Mouse (Mus musculus) heart, embryonic 10.5 days (tissue): Measurements from ENCODE around the gene Camta1. TPM values are rescaled to one million over a fixed set of nuclear protein-coding genes. Genes with fewer than 3 reads are reported as not detected.
A peak's percentile ranks its signal among the peaks of the same experiment; 100 is the strongest.

Source experiments
- DNase-seq: peaks from one replicate; pipeline ENCODE4 v3.0.0-alpha.2; 2017; ENCODE audit warnings: low spot score
- H3K27ac ChIP-seq: fragments of 300-500 bp; sonication (generic); 2 replicates; pipeline ENCODE4 v1.5.1; 2016; ENCODE audit warnings: mild to moderate bottlenecking
- H3K27me3 ChIP-seq: fragments of 300-500 bp; sonication (generic); 2 replicates; pipeline ENCODE4 v1.6.1; 2016; ENCODE audit warnings: mild to moderate bottlenecking; ENCODE audit not compliant: poor library complexity, insufficient read depth, severe bottlenecking
- H3K36me3 ChIP-seq: fragments of 300-500 bp; sonication (generic); 2 replicates; pipeline ENCODE4 v1.6.1; 2016; ENCODE audit warnings: mild to moderate bottlenecking, moderate library complexity
- H3K4me1 ChIP-seq: fragments of 300-500 bp; sonication (generic); 2 replicates; pipeline ENCODE4 v1.6.1; 2016; ENCODE audit warnings: mild to moderate bottlenecking
- H3K4me3 ChIP-seq: fragments of 300-500 bp; sonication (generic); 2 replicates; pipeline ENCODE4 v1.5.1; 2016; ENCODE audit warnings: mild to moderate bottlenecking, moderate library complexity
- H3K9me3 ChIP-seq: fragments of 300-500 bp; sonication (generic); 2 replicates; pipeline ENCODE4 v1.6.1; 2016; ENCODE audit warnings: mild to moderate bottlenecking, moderate library complexity
- WGBS: fragments of 180-500 bp; shearing (Covaris S2); methylation state at CpG from one replicate; pipeline ENCODE4 v1.1.7; 2016; 5-methylcytosine and 5-hydroxymethylcytosine counted together
- polyA plus RNA-seq: library from polyadenylated mRNA; unstranded; fragments of >200 nt; fragmentation: Nextera tagmentation; extraction: Ambion mirVana; gene quantifications from 2 replicates; pipeline ENCODE4 v1.2.1, GENCODE M21; 2016

Gene Camta1
- polyA plus RNA-seq, 1 experiment from 2014 or later: 115 TPM

DNA sequence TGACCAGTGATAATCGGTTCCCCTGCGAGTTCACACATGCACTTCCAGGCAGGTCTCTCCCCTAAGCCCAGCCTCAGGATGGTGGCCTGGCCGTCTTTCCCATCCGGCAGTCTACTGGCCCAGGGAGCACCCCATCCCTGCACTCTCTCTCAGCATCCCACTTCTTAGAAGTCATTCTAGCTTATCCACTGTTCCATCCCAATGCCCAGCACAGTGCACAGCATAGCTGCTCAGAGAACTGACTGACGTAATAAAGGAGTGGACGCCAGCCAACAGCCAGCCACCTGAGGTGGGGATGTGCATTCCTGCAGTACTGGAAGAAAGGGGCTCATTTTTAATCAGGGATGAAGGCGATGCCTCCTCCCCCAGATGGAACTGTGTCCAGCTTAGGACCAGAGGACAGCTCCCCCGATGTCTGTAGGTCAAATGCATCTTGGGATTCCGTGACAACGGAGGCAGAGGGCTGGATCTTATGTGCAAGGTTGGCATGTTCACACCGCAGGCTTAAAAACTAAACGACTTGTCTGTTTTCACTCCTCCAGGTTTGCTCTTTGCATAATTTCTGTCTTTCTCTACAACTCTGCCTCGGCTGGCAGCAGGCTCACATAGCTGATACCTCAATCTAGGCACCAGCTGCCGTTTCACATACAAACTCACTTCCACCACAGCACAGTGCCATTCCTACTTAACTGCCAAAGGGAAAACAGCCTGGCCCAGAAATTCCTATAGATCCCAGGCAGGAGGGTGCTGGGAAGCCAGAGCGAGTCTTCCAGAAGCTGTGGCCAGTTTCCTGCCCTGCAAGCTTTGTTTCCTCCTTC lies 285.2 kb downstream of the Camta1 start:
- no peak for DNase-seq
- H3K27me3 ChIP-seq: no peaks in the 10 kb centered on the region
- H3K27ac ChIP-seq: no peak overlapping the region
- H3K4me3 ChIP-seq: no peak overlapping the region
- no peaks in the 10 kb centered on the region; the same call in 1 of the 2 replicates for H3K4me1 ChIP-seq
- H3K36me3 ChIP-seq: no peaks in the 10 kb centered on the region
- 76% methylated on average over 15 of the region's 15 CpGs for WGBS
- H3K9me3 ChIP-seq: no peaks in the 10 kb centered on the region

DNA sequence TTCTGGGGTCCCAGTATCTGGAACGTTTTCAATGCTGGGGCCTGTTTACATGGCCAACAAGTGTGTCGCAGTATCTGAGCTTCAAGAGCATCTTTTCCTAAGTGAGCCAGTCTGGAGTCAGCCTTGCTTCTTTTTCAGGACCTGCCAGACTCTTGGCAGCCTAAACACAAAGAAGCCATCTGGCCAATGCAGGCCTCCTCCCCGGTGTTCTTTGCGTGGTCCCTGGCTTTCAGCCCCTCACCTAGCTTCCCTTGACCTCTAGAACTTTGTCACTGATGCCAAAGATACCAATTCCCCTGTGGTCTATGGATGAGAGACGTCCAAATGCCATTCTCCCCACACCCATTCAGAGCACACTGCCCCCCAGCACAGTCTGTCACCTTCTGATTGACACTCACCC lies 289.0 kb downstream of the Camta1 start:
- Histone ChIP-seq H3K36me3 (no peaks in the 10 kb centered on the region), H3K9me3 (no peaks in the 10 kb centered on the region), H3K4me3 (no peak overlapping the region), H3K27me3 (peaks cover 6% of the 10 kb centered on the region; the same call in 1 of the 2 replicates), H3K27ac (no peak overlapping the region), H3K4me1 (peaks cover 6% of the 10 kb centered on the region)
- WGBS: 66% methylated on average over 5 of the region's 5 CpGs
- DNase-seq: no peak

DNA sequence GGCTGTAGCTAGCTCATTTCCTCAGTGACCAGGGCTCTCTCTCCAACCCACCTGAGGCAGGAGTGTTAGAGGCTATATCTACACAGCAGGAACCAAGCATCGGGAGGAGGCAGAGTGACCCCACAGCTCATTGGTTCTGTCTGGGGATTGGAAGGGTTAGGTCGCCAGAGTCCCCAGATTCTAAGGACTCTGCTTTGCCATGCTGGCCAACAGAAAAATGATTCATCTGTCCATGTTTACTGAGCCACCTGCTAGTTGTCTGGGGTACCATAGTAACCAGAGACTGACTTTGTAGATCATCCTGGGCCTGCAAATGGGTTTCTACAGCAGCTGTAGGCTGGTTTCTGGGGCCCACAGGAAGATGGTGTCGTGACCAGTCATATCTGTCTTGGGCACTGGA lies 292.1 kb downstream of the Camta1 start:
- Histone ChIP-seq H3K27me3 (peaks cover 15% of the 10 kb centered on the region; the same call in 1 of the 2 replicates), H3K27ac (no peak overlapping the region), H3K4me3 (no peak overlapping the region), H3K4me1 (peaks cover 6% of the 10 kb centered on the region), H3K9me3 (no peaks in the 10 kb centered on the region), H3K36me3 (no peaks in the 10 kb centered on the region)
- DNase-seq: no peak
- WGBS: 72% methylated on average over 3 of the region's 3 CpGs

DNA sequence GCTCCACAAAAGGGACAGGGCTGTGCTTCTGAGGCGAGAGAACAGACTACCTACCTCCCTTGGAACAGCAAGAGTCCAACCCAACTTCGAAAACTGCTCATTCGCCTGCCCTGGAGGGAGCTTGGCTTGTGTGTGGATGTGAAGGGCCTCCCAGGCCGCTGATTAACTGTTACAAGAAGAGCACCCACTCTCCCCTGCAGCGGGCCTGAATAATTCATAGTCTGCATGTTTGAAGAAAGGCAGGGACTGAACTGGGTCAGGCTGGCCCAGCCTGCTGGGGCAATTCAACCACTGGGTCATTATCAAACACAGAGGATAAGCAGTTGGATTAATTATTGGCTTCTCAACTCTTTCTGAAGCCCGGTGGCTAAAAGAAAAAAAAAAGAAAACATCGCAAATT lies 292.8 kb downstream of the Camta1 start:
- H3K27ac ChIP-seq: no peak overlapping the region
- no peak overlapping the region for H3K4me3 ChIP-seq
- H3K36me3 ChIP-seq: no peaks in the 10 kb centered on the region

DNA sequence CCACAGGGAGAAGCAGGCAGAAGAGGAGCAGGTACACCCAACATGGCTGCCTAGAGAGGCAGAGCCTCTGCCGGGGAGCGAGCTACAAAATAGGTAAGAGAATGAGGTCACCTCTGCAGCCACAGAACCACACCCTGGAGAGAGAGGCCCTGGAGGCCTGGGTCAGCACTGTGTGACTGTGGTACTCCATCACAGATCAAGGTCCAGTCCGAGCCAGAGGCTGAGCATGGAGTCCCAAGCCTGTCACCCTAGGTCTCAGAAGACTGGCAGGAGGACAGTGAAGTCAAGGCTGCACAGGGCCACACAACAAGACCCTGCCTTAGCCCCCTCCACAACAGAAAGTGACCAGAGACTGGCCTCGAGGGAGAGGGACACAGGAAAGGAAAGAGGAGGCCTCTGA lies 294.6 kb downstream of the Camta1 start:
- WGBS: 74% methylated on average over 4 of the region's 4 CpGs
- H3K27ac ChIP-seq: no peak overlapping the region
- H3K4me1 ChIP-seq: peaks cover 6% of the 10 kb centered on the region
- DNase-seq: no peak
- no peaks in the 10 kb centered on the region for H3K36me3 ChIP-seq
- no peaks in the 10 kb centered on the region for H3K9me3 ChIP-seq
- H3K4me3 ChIP-seq: no peak overlapping the region
- peaks cover 15% of the 10 kb centered on the region; the same call in 1 of the 2 replicates for H3K27me3 ChIP-seq

More for the DNA sequence above, 292.8 kb downstream of the Camta1 start:
- Histone ChIP-seq H3K9me3 (no peaks in the 10 kb centered on the region), H3K4me1 (peaks cover 6% of the 10 kb centered on the region), H3K27me3 (peaks cover 15% of the 10 kb centered on the region; the same call in 1 of the 2 replicates)
- no peak for DNase-seq
- 68% methylated on average over 7 of the region's 7 CpGs for WGBS

DNA sequence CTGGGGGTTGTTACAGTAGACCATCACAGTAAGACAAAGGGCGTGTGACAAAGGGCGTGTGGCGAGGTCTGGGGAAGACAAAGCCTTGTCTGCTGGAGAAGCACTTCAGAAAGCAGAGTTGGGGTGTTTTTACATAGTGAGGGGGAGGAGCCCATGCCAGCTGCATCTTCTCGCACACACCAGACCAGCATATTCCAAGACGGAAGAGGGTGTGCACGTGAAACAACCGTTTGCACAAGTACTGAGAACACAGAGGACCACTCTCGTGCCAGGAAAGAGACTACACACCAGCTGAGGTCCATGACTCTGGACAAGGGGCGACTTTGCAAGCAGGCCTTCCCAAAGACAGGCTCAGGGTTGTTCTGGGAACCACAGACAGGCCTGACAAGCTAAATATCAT lies 306.2 kb downstream of the Camta1 start:
- Histone ChIP-seq H3K9me3 (no peaks in the 10 kb centered on the region), H3K27me3 (0 out of 2 replicates have a peak, but pooled peaks cover 3% of the 10 kb centered on the region), H3K27ac (no peak overlapping the region), H3K36me3 (no peaks in the 10 kb centered on the region), H3K4me1 (peaks cover 21% of the 10 kb centered on the region), H3K4me3 (no peak overlapping the region)
- no peak for DNase-seq
- WGBS: 82% methylated on average over 9 of the region's 9 CpGs

DNA sequence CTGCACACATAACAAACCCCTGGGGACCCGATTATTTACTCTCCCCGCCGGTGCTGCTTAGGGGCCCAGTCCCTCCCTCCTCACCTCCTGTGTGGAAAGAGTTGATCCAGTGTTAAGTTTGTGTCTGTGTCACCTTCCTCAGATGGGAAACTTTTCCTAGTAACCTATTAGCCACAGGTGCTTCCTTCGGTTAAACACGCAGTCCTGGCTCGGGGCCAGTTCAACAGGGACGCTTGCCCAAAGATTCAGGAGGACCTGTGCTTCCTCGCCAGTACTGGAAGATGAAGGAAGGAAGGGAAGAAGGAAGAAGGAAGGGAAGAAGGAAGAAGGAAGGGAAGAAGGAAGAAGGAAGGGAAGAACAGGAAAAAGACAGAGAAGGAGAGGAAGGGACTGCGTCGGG lies 312.2 kb downstream of the Camta1 start:
- no peak for DNase-seq
- Histone ChIP-seq H3K27ac (no peak overlapping the region), H3K9me3 (no peaks in the 10 kb centered on the region), H3K4me1 (peaks cover 19% of the 10 kb centered on the region), H3K36me3 (no peaks in the 10 kb centered on the region), H3K27me3 (0 out of 2 replicates have a peak, but pooled peaks cover 8% of the 10 kb centered on the region), H3K4me3 (no peak overlapping the region)
- 73% methylated on average over 10 of the region's 10 CpGs for WGBS

DNA sequence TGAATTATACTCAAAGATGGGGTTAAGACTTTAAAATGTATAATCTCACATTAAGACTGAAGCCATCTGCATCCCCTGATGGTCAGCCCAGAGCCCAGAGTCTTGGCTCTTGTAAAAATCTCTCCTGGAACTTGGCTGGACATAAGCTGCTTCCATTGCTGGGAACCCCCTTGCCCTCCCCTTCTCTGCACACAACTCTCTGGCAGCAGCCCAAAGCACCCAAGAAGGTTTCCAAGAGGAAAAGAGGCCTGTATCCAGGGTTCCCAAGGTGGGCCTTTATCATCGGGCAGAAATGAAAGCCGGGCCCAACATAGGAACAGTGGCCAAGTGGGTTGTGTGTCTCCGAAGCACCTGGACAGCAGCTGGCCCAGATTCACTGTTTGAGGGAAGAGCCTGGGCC lies 316.2 kb downstream of the Camta1 start:
- no peaks in the 10 kb centered on the region for H3K36me3 ChIP-seq
- 93% methylated on average over 3 of the region's 3 CpGs for WGBS
- no peak for DNase-seq
- H3K27me3 ChIP-seq: 0 out of 2 replicates have a peak, but pooled peaks cover 4% of the 10 kb centered on the region
- no peak overlapping the region for H3K27ac ChIP-seq
- no peaks in the 10 kb centered on the region for H3K9me3 ChIP-seq
- peaks cover 16% of the 10 kb centered on the region for H3K4me1 ChIP-seq
- no peak overlapping the region for H3K4me3 ChIP-seq

DNA sequence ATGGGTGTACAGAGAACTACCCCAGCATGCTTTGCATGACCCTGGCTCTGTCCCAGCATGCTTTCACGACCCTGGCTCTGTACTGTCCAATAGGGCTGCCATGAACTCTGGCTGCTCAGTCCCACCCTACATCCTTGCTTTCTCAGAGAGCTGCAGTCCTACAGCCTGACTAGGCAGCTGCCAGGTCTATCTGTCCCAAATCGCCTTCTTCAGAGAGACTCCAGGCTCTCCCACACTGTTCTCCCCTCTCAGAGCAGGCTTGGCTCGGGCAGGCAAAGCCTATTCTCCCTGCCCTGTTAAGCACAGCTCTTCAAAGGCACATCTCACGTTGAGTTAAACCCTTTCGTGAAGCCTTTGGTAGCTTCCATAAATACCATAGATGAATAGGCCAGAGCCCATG lies 317.5 kb downstream of the Camta1 start:
- 70% methylated on average over 5 of the region's 5 CpGs for WGBS
- H3K4me3 ChIP-seq: no peak overlapping the region
- no peak overlapping the region for H3K27ac ChIP-seq
- no peaks in the 10 kb centered on the region for H3K36me3 ChIP-seq
- DNase-seq: no peak
- H3K9me3 ChIP-seq: no peaks in the 10 kb centered on the region
- H3K4me1 ChIP-seq: peaks cover 25% of the 10 kb centered on the region
- H3K27me3 ChIP-seq: no peaks in the 10 kb centered on the region

DNA sequence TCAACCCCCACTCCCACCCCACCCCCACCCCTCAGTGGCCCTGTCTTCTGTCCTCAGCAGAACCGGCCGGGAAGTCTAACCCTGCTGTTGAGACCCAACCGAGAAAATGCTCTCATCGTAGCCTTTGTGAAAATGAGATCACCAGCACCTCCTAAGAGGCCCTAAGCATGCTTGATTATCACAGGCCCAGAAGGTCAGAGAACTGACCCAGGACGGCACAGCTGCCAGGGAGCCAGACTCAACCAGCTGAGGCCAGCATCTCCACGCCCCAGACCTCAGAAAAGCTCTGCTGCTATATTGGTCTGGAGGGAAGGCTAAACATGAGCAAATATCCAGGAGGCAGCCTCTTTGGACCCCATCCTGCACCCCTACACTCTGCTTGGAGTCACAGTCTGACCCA lies 321.1 kb downstream of the Camta1 start:
- no peak for DNase-seq
- Histone ChIP-seq H3K4me3 (no peak overlapping the region), H3K36me3 (no peaks in the 10 kb centered on the region), H3K4me1 (peaks cover 38% of the 10 kb centered on the region), H3K9me3 (no peaks in the 10 kb centered on the region), H3K27me3 (no peaks in the 10 kb centered on the region), H3K27ac (no peak overlapping the region)
- WGBS: 57% methylated on average over 6 of the region's 6 CpGs

DNA sequence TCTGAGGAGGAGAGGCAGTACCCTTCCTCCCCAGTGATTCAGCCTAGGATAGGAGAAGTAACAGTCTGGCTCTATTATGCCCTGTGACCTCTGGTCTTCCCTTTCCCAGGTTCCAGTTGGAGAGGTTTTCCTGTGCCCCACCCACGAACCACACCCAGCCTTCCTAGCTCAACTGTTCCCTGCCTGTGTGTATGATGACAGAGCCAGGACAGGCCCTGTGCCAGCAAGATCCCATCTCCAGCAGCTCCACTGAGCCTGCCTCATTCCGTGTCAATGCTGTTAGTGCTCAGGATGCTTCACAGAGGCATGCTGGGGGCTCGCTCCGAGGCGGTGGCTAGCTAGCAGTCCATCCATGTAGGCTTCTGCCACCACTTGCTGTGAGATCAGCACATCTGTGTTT lies 321.8 kb downstream of the Camta1 start:
- Histone ChIP-seq H3K27me3 (no peaks in the 10 kb centered on the region), H3K27ac (0 out of 2 replicates have a peak overlapping the region, but pooled peaks have one; percentile 38), H3K4me3 (no peak overlapping the region), H3K9me3 (no peaks in the 10 kb centered on the region), H3K4me1 (peaks cover 44% of the 10 kb centered on the region), H3K36me3 (no peaks in the 10 kb centered on the region)
- DNase-seq: no peak
- 74% methylated on average over 5 of the region's 5 CpGs for WGBS

DNA sequence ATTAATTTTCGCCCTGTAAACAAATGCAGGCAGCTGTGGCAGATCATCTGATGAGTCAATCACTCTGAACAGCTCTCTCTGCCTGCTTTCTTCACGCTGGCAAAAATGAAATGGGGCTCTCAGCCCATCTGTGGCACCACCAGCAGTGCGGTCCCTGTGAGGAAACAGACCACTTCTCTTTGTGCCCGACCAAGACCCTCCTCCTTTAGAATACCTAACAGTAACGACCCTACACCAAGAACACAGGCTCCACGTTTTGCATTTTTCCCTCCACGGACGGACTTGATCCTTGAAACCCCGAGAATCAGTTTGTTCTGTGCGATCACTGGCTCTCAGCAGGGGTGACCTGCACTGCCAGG lies 322.5 kb downstream of the Camta1 start:
- no peaks in the 10 kb centered on the region for H3K27me3 ChIP-seq
- H3K4me3 ChIP-seq: no peak overlapping the region
- H3K4me1 ChIP-seq: peaks cover 50% of the 10 kb centered on the region
- no peak for DNase-seq
- WGBS: 68% methylated on average over 10 of the region's 10 CpGs
- no peaks in the 10 kb centered on the region for H3K36me3 ChIP-seq
- no peaks in the 10 kb centered on the region for H3K9me3 ChIP-seq
- no peak overlapping the region for H3K27ac ChIP-seq

DNA sequence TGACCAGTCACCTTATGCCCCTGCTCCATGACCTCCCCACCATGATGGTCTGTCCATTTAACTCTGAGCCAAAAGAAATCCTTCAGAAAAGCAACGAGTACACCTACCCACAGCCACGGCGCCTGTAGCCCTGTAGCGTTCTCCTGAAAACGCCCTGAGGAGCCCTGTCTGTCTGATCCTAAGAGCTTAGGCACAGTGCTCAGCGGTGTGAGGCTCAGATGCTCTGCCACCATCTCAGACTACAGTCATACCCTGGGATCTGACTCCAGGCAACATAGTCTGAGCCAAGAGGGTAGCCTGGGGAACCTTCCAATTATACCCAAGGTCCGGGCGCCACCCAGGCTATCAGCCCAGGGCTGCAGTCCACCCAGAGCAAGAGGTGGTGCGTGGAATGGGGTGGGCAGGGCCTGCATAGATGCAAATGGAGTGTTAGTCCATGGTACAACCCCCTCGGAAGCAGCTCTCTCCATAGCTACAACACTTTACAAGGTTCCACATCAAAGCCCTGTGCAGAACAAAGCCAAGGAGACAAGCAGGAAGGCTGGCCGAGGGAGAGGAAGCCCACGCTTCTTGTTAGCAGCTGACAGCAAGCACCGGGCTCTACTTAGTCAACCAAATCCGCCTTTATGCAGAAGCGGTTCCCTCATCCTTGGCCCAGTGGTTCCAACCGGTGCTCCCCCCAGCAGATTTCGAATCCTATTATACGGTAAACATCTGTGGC lies 323.1 kb downstream of the Camta1 start:
- Histone ChIP-seq H3K36me3 (no peaks in the 10 kb centered on the region), H3K27ac (no peak overlapping the region), H3K4me3 (no peak overlapping the region), H3K4me1 (peaks cover 55% of the 10 kb centered on the region), H3K9me3 (no peaks in the 10 kb centered on the region), H3K27me3 (no peaks in the 10 kb centered on the region)
- 68% methylated on average over 18 of the region's 18 CpGs for WGBS
- DNase-seq: no peak
